Mouse (Mus musculus): ENCODE data around the gene Sbf2.
"Not testable (repeated sequence)": the region's sequence is repeated elsewhere in the genome, so short reads cannot be mapped to it uniquely, and the experiment has no call there.

The Sbf2 gene

DNA sequence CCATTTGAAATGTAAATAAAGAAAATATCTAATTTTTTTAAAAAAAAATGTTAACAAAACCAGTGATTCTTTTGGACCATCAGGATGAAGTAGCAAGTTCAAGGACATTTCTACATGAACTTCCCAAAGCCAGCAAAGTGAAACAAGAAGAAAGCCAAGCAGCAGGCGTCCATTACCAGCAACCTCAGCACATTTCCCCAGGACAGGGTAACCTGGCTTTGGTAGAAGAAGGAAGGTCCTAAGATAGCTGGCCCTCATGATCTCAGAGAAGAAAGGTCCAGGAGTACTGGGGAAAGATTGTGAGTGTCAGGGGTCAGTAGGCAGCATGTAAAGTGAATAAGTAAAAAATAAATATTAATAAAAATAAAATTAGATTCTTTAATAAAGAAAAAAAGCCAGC lies 27.0 kb downstream of the Sbf2 start:
- in situ Hi-C loops (cut with MboI; ENCODE audit: low sequenced_read_pairs), result no loop called here

DNA sequence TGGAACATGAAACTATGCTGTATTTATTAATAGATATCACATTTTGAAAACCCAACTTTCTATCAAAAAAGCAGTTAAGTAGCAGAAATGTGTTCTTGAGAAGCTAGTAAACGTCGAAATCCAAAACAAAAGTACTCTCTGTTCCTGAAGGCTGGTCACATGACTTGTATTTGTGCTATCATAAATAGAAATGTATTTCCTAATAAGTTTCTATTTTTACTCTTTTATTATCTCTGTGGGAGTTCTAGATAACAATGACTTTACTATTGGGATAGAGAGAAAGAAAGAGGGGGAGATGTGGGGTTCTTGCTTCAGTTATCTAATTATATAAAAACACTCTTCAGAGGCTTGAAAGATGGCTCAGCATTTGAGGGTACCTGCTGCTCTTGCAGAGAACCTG lies 29.5 kb downstream of the Sbf2 start:
- in situ Hi-C loops (cut with MboI; ENCODE audit: low sequenced_read_pairs), result no loop called here

DNA sequence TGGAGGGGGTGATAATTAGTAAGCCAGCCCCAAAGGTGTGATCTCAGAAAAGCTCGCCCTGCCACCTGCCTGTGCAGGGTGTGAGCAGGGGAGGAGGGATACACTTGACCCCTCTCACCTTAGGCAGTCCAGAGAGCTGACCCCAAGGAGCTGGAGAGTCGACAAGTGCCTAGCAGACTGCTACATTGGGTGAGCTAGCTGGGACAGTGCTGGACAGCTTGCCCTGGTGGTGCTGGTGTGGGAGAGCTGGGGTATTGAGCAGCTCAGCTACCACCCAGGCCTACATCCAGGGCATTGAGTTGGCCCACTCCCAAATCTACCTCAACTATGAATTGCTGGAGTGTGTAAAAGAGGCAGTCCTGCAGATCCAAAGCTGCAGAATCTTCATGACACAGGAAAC lies 30.6 kb downstream of the Sbf2 start:
- in situ Hi-C loops (cut with MboI; ENCODE audit: low sequenced_read_pairs), result no loop called here

DNA sequence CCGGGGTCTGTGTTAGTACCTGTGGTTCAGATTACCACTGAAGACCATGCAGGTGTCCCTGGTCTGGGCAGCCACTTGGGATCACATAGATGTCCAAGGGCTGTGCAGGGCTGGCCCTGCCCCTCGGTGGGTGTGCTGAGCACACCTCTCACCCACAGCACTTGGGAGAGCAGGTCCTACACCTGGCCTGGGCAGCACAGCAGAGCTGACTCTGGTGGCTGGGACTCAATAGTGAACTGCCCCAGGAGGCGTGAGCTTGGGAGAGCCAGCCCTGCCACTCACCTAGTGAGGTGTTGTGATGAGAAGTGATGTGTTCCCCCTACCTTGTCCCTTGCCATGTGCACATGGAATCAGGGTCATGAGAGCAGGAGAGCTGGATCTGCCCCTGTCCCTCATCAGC lies 31.0 kb downstream of the Sbf2 start:
- in situ Hi-C loops (cut with MboI; ENCODE audit: low sequenced_read_pairs), result no loop called here

DNA sequence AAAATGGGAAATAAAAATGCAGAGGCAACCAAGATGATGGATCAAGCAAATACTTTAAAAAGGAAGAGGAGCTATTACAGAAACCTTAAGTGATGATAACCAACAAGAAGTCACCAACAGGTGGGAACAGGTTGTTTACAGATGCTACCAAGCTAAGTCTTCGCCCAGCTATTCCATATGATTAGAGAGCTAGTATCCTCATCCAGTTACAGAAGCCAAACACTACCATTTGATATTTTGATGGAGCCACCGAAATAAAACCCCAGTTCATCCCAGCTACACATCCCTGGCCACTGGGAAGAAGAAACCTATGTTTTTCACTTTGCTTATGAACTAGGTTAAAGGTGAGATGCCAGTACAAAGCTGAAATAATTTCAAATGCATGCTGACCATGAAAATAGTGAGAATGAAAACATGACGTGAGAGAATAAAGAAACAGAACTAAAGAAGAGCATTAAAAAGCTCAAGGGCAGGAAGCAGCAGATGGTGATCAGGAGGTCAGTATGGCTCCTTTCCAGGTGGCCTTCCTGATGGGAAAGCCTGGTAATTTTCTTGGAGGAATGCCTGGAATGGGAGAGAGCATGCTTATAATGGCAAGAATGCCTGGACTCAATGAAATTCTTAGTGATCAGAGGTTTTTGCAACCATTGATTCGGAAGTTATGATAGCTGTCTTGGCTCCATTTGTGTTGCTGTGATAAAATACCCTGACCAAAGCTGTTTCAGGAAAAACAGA lies 48.7 kb downstream of the Sbf2 start:
- in situ Hi-C loops (cut with MboI; ENCODE audit: low sequenced_read_pairs), result no loop called here

DNA sequence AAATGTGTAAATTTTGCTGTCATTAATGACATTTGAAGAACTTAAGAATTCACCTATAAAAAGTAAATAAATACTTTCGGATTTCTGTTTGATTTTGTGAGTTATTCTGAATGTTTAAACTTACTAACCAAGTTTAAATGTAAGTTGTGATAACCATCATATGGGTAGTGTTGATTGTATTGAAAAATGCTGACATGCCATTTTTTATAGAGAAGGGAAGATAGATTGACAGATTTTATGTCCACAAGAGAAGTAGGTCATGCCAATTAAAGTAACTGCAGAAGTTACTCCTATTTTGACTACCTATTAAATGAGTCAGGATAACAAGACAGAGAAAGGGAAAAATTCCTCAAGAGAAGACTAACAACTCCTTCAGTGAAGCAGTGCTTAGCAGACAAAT lies 53.1 kb downstream of the Sbf2 start:
- in situ Hi-C loops (cut with MboI; ENCODE audit: low sequenced_read_pairs), result no loop called here

DNA sequence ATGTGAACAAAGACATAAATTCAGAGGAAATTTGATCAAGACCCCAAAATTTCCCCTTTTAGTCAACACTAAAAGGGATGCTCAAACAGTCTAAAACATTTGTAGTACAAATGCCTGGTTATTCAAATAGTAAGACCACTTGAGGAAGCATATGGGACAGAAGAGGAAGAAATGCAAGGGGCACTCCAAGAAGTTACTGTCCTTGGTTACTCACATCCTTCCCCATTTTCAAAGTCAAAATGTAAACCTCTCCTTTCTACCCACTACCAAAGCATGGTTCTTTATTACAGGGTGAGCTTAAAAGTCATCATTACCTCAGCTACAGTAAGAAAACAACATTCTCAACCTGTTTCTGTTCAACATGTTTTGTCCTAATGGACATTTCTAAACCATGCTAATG lies 57.7 kb downstream of the Sbf2 start:
- in situ Hi-C loops (cut with MboI; ENCODE audit: low sequenced_read_pairs), result no loop called here

DNA sequence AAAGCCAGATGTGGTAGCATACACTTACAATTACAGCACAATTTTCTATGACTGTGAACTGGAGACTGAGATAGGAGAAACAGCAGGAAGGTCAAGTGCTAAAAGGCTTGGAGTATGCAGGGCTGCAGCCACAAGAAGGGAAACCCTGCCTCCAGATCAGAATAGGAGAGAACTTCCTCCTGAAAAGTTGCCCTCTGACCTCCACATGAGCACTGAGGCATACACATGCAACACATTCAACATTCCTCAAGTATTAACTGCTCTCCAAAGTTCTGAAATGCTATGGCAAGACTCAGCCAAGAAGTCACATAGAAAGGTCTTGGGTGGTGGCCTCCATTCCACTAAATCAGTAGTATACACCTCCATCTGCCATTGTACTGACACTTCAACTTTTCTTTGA lies 58.5 kb downstream of the Sbf2 start:
- in situ Hi-C loops (cut with MboI; ENCODE audit: low sequenced_read_pairs), result no loop called here

DNA sequence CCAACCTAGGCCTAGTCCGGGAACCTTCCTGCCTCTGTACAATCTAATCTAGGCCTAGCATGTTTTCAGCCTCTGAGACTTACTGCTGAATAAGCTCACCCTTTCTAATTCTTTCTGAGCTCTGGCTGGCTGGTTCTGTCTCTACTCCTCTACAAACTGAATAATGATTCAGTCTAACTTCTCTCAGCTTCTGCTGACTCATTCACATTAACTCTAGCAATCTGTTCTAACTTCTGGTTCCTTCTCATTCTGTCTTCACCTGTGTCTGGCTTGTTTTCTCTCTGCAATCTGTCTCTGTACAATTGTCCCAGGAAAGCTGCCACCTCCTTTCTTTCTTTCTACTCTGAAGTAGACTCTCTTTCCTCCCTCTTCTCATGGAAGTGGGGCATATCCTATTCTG lies 59.5 kb downstream of the Sbf2 start:
- in situ Hi-C loops (cut with MboI; ENCODE audit: low sequenced_read_pairs), result no loop called here

DNA sequence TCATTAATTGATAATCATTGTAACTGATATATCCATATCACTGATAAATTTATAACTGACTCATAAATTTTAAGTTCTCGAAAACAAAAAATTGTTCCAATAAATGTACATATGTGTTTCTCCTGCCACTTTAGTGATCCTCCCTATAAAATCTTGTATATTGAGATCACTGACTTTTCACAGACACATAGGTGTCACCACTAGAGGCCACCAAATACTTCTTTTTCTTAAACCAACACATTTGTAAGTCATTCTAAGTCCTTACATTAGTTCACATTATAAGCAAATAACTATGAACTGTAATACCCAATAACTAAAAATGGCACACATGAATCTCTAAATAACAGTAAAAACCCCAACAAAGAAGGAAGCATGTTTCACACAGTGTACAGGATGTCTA lies 66.5 kb downstream of the Sbf2 start:
- in situ Hi-C loops (cut with MboI; ENCODE audit: low sequenced_read_pairs), result no loop called here

DNA sequence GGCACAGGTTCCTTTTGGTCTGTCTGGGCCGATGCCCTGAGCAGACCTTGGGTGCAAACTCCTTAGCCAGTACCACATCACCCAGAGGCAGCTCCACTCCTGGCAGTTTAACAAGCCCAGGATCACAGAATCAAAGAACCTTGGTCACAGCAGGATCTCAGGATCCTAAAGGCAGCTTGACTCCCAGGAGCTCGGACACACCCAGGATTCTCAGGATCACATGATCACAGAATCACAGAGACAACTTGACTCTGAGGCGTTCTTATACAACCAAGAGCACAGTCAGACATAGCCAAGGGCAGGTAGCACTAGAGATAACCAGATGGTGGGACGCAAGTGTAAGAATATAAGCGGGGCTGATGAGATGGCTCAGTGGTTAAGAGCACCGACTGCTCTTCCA lies 71.4 kb downstream of the Sbf2 start:
- in situ Hi-C loops (cut with MboI; ENCODE audit: low sequenced_read_pairs), result no loop called here

DNA sequence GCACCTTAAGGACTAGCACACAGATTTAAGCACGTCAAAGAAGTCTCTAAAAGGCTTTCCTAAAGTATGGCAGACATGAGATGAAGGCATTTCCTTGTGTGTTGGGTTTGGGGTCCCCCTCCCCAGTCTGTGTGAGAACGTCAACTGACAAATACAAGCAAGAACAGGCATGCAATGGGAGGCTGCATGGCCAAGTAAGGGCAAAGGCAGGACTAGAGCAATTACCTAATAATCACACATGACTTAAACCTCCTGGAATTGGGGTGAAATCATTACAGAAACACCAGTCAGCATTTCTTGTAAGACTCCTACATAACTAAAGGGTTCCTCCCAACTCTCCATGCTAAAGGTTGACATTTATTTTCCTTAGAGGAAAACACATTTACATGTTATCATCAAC lies 75.5 kb downstream of the Sbf2 start:
- in situ Hi-C loops (cut with MboI; ENCODE audit: low sequenced_read_pairs), result no loop called here

DNA sequence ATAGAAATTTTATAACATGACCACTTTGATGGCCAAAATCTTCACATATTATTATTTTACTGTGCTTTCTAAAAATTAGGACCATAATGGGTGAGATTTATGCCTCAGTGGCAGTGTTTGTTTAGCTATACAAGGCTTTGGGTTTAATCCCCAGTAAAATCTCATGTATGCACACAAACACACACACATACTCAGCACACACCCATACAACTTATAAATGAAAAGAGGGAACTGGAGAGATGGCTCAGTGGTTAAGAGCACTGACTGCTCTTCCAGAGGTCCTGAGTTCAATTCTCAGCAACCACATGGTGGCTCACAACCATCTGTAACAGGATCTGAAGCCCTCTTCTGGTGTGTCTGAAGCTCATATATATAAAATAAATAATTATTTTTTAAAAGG lies 84.4 kb downstream of the Sbf2 start:
- in situ Hi-C loops (cut with MboI; ENCODE audit: low sequenced_read_pairs), result not testable (repeated sequence)

DNA sequence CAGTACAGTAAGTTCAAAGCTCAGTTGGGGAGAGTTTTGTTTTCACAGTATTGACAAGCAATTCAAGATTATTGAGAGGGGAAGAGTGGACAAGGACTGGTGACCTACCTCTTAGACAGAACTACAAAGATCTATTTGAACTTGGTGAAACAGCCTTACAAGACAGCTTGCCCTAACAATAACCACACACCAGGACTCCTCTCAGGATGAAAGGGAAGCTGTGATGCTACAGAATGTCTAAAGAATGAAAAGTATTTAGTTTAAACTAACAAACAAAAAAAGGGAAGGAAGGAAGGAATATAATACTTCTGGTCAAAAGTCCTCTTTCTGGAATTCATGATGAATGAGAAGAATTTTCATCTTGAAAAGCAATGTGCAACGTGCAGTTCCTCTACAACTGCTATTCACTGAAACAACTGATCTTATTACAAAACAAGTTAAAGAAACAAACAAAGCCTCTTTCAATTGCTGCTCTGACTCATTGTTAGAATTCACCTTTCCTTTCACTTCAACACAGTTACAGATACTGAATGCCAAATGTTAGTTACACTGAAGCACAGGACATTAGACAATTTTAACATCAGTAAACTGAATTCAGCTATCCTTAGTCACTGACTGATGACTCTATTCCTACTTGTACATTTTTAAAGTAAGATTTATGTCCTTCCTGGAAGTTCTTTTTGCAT lies 89.5 kb downstream of the Sbf2 start:
- in situ Hi-C loops (cut with MboI; ENCODE audit: low sequenced_read_pairs), result no loop called here

DNA sequence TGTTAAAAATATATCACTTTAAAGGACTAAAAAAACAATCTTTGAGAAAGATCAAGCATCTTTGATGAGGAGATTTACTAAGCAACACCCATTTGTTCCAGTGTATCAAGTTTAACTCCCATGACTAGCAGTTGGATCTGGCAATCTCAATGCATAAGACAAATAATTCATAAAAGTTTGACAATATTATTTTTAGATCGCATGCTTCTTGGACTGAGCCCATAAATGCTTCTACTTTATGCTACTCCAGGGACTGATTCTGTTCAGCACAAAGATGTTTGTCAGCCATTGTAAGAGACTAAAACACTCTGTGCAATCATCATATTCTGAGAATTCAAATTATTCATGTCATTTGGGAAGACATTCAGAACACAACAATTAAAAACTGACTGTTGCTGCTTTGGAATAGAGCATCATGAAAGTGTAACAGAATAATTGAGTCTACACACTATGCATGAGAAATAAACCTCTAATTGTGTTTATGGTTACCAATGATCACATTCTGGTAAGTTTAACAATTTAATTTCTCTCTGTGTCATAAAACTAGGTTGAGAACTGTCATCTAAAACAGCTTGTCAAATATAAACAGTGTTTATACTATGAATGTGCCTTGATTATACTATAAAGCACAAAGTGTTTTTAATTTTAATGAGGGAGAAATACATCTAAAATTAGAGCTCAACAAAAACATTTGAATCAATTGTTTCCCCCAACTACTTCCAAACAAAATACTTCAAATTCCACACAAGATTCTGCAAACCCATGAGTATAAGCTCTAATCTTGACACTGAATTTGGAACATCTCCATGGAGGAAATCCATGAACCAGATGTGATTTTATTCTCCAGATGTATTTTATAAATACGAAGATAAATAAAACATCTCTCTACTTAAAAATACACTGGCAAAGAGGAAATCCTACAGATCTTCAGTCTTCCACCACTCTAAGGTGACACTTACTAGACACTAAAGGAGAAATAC lies 98.2 kb downstream of the Sbf2 start:
- in situ Hi-C loops (cut with MboI; ENCODE audit: low sequenced_read_pairs), result no loop called here

DNA sequence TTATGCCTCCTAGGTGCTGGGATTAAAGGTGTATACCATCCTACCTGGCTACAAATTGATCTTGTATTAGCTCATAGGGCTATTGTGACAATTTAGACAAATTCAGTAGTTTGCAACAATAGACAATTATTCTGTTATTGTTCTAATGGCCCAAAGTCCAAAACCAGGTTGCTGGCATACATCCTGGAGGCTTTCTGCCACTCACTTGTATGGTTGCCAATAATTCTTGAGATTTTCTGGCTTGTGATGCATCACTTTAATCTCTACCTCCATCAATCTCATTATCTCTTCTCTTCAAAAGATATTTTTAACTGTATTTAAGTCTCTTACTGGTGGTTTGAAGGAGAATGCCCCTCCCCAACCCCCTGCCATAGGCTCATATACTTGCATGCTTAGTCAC lies 100.6 kb downstream of the Sbf2 start:
- in situ Hi-C loops (cut with MboI; ENCODE audit: low sequenced_read_pairs), result no loop called here

DNA sequence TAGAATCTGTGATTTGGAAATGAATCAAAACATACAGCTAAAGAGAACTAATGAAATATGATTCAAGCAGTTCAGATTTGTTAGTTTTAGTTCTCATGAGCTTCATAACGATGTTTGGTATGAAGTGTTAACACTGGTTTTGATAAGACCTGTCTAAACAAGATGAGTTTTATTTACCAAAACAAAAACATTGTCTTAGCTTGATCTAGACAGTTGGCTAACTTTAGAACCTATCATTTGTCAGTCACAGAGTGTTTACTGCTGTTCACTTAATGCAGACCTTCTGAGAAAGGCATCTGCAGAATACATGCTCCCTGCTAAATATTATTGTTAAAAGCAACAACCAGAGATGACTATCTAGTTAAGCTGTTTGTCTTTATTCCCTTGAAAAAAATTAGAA lies 116.1 kb downstream of the Sbf2 start:
- in situ Hi-C loops (cut with MboI; ENCODE audit: low sequenced_read_pairs), result no loop called here

DNA sequence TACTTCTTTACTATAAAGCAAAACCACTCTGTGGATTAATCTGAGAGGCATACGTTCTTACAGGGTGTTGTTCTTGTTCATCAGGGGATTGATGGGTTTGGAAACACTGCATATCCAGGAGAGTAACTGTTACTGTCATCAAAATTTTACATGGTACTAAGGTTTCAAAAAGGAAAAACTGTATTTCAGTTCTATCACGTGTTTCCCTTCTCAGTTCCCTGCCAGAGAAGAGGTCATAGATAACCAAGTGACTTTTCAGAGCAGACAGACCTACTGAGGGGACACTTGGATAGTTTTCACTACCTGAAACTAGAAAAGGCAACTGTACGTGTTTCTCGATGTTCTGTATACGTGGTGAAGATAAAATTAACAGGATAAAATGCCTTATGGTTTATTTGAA lies 123.7 kb downstream of the Sbf2 start:
- in situ Hi-C loops (cut with MboI; ENCODE audit: low sequenced_read_pairs), result no loop called here

DNA sequence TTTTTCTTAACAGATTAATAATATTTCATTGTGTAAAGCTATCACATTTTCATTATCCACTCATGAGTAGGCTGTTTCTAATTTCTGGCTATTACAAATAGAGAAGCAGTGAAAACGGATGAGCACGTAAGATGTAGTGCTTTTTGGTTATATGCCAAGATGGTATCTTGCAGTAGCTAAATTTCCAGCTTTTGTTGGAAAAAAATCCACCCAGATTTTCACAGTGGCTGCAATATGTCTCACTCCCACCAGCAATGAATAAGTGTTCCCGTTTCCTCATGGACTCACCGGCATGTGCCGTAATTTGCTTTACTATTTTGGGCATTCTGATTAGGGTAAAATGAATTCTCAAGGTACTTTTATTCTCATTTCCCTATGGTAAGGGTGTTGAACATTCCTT lies 129.7 kb downstream of the Sbf2 start:
- in situ Hi-C loops (cut with MboI; ENCODE audit: low sequenced_read_pairs), result no loop called here

DNA sequence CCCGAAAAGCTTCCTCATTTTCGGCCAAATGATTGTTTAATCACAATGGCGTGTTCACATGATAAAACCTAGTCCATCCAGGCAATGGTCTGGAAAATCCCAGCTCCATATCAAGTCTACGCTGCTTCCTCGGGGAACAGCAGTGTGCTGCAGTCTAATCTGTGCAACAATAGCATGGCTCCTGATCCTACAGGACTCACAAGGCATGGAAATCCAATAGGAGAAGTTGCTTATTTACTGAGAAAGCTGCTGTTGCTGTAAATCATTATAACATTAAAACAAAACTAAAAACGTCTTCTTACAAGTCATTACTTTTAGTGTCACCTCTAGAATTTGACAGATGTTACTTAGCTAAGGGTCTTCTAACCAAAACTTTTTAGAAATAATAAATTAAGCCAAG lies 143.7 kb downstream of the Sbf2 start:
- in situ Hi-C loops (cut with MboI; ENCODE audit: low sequenced_read_pairs), result no loop called here

DNA sequence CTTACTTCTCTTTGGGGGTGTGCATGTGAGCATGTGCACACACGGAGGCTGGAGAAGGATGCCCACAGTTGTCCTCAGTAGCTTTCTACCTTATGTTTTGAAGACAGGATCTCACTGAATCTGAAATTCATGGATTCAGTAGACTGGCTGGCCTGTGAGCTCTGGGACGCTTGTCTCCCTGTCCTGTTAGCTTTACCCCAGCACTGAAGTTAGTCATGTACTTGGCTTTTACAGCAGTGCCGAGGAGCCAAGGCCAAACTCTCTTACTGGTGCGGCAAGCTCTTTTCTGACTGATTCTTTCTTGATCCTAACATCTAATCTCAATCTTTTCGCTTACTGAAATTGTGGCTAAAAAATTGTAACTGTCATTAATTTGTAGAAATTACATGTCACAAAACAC lies 151.3 kb downstream of the Sbf2 start:
- in situ Hi-C loops (cut with MboI; ENCODE audit: low sequenced_read_pairs), result no loop called here

DNA sequence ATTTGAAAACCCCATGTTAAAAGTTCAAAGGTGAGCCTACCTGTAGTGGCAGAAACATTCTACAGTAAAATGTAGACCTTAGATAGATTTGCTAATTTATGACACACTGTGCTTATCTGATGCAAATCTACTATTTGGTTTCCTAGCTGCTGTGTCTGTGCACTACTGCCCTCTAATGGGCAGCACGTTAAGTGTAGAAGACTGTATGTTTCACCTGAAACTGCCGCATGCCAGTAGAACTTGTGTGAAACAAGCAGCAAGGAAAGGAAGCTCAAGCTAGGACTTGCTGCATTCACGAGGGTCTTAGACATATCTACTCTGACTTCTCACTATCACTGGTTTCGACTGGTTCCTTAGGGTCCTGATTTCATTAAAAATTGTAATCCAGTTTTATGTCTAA lies 182.4 kb downstream of the Sbf2 start:
- in situ Hi-C loops (cut with MboI; ENCODE audit: low sequenced_read_pairs), result no loop called here

Data from CH12F3 (cell line).